Mouse (Mus musculus) brain, adult 10 weeks (tissue): ENCODE data around the gene Lor. TPM values are rescaled to one million over a fixed set of nuclear protein-coding genes. Genes with fewer than 3 reads are reported as not detected.

Experiments used
- polyA plus RNA-seq: library from polyadenylated mRNA; stranded (reverse); fragments of 350-450 nt; fragmentation: Illumina TruSeq; extraction: RNeasy Lipid Tissue Mini Kit (QIAGEN cat#74804); gene quantifications from one replicate; pipeline ENCODE4 v1.2.3, GENCODE M21; 2015; ENCODE audit warnings: low read depth, low replicate concordance

Gene Lor
- 1.9 TPM for polyA plus RNA-seq

GRCm38 (mm10) chr3:92083042-92083441 lies at the start of gene Lor:
Gene Lor (minus strand): TSS chr3:92083142.

GRCm38 (mm10) chr3:92123847-92124246 lies 40.9 kb upstream of the Lor start, which contains the start of gene Prr9:
Gene Prr9 (minus strand): TSS chr3:92123947.

Other genes starting within 250 kb of the Lor start
- gene Pglyrp3, start 68.6 kb downstream of the Lor start, polyA plus RNA-seq = not detected
- gene Prr9, start 40.8 kb upstream of the Lor start, polyA plus RNA-seq = not detected
- not detected for gene Lelp1, start 59.6 kb upstream of the Lor start, polyA plus RNA-seq
- not detected for gene Sprr2a1, start 132.7 kb upstream of the Lor start, polyA plus RNA-seq
- gene Sprr2a2, start 132.8 kb upstream of the Lor start, polyA plus RNA-seq = not detected
- gene Sprr2a3, start 202.3 kb upstream of the Lor start, polyA plus RNA-seq = not detected
- not detected for gene Sprr2b, start 233.5 kb upstream of the Lor start, polyA plus RNA-seq